Mouse (Mus musculus) lung, embryonic 15.5 days (tissue): ENCODE data around the gene Isyna1. TPM values are rescaled to one million over a fixed set of nuclear protein-coding genes. Genes with fewer than 3 reads are reported as not detected.

Experiments used
- ATAC-seq: fragments of 200-750 bp; cut with Nextera tagmentation; 2 replicates; pipeline ENCODE4 v1.8.0; 2017; ENCODE audit warnings: moderate number of reproducible peaks, borderline replicate concordance; ENCODE audit not compliant: low FRiP score, low TSS enrichment; ENCODE audit errors: extremely low read depth
- H3K27ac ChIP-seq: fragments of 300-500 bp; sonication (generic); 2 replicates; pipeline ENCODE4 v1.5.1; 2015; ENCODE audit warnings: moderate library complexity, mild to moderate bottlenecking, inconsistent platforms
- H3K27me3 ChIP-seq: fragments of 300-500 bp; sonication (generic); 2 replicates; pipeline ENCODE4 v1.6.1; 2015; ENCODE audit warnings: inconsistent platforms
- H3K36me3 ChIP-seq: fragments of 300-500 bp; sonication (generic); 2 replicates; pipeline ENCODE4 v1.6.1; 2015; ENCODE audit warnings: inconsistent platforms
- H3K4me1 ChIP-seq: fragments of 300-500 bp; sonication (generic); 2 replicates; pipeline ENCODE4 v1.6.1; 2015; ENCODE audit warnings: inconsistent platforms
- H3K4me2 ChIP-seq: fragments of 300-500 bp; sonication (generic); 2 replicates; pipeline ENCODE4 v1.6.1; 2015; ENCODE audit warnings: inconsistent platforms, mild to moderate bottlenecking, moderate library complexity
- H3K4me3 ChIP-seq: fragments of 300-500 bp; sonication (generic); 2 replicates; pipeline ENCODE4 v1.5.1; 2015; ENCODE audit warnings: mild to moderate bottlenecking, inconsistent platforms
- H3K9ac ChIP-seq: fragments of 300-500 bp; sonication (generic); 2 replicates; pipeline ENCODE4 v1.6.1; 2015; ENCODE audit warnings: inconsistent platforms
- H3K9me3 ChIP-seq: fragments of 300-500 bp; sonication (generic); 2 replicates; pipeline ENCODE4 v1.6.1; 2016; ENCODE audit warnings: inconsistent platforms
- WGBS: fragments of 180-500 bp; shearing (Covaris S2); methylation state at CpG from one replicate; pipeline ENCODE4 v1.1.7; 2015; 5-methylcytosine and 5-hydroxymethylcytosine counted together
- polyA plus RNA-seq: library from polyadenylated mRNA; unstranded; fragments of >200 nt; fragmentation: Nextera tagmentation; extraction: Ambion mirVana; gene quantifications from 2 replicates; pipeline ENCODE4 v1.2.1, GENCODE M21; 2015

Isyna1 gene
- polyA plus RNA-seq, 1 experiment from 2014 or later: 134 TPM

- H3K4me3 ChIP-seq: no peak overlapping the region
- H3K4me2 ChIP-seq: no peak overlapping the region
- H3K9ac ChIP-seq: no peak overlapping the region
- peaks cover 62% of the 10 kb centered on the region for H3K4me1 ChIP-seq
- H3K27me3 ChIP-seq: no peaks in the 10 kb centered on the region
- ATAC-seq: no peak
- no peaks in the 10 kb centered on the region for H3K9me3 ChIP-seq
- peak overlapping the region; percentile 9; the same call in 1 of the 2 replicates for H3K27ac ChIP-seq
- 65% methylated on average over 3 of the region's 3 CpGs for WGBS
- H3K36me3 ChIP-seq: no peaks in the 10 kb centered on the region
These were observed 33.6 kb upstream of the Isyna1 start for GRCm38 (mm10) chr8:70560564-70560963.

- no peak overlapping the region for H3K4me3 ChIP-seq
- H3K9me3 ChIP-seq: no peaks in the 10 kb centered on the region
- H3K36me3 ChIP-seq: no peaks in the 10 kb centered on the region
- WGBS: 27% methylated on average over 4 of the region's 4 CpGs
- no peak overlapping the region for H3K4me2 ChIP-seq
- no peak overlapping the region for H3K9ac ChIP-seq
- no peak; the same call in 1 of the 2 replicates for ATAC-seq
- H3K27ac ChIP-seq: peak overlapping the region; percentile 18; the same call in 1 of the 2 replicates
- H3K27me3 ChIP-seq: no peaks in the 10 kb centered on the region
- peaks cover 63% of the 10 kb centered on the region for H3K4me1 ChIP-seq
These were observed 32.8 kb upstream of the Isyna1 start for GRCm38 (mm10) chr8:70561357-70561756.

GRCm38 (mm10) chr8:70561809-70562535 lies 32.2 kb upstream of the Isyna1 start:
- no peak overlapping the region for H3K4me3 ChIP-seq
- H3K9me3 ChIP-seq: no peaks in the 10 kb centered on the region
- no peaks in the 10 kb centered on the region for H3K36me3 ChIP-seq
- WGBS: 39% methylated on average over 7 of the region's 7 CpGs
- no peaks in the 10 kb centered on the region for H3K27me3 ChIP-seq
- H3K27ac ChIP-seq: 0 out of 2 replicates have a peak overlapping the region, but pooled peaks have one; percentile 18
- ATAC-seq: no peak
- no peak overlapping the region for H3K9ac ChIP-seq
- no peak overlapping the region for H3K4me2 ChIP-seq
- H3K4me1 ChIP-seq: peaks cover 63% of the 10 kb centered on the region

- Histone ChIP-seq H3K9ac (no peak overlapping the region), H3K27me3 (no peaks in the 10 kb centered on the region), H3K27ac (no peak overlapping the region), H3K9me3 (no peaks in the 10 kb centered on the region), H3K4me1 (peaks cover 60% of the 10 kb centered on the region), H3K4me2 (no peak overlapping the region), H3K4me3 (no peak overlapping the region), H3K36me3 (no peaks in the 10 kb centered on the region)
- no peak for ATAC-seq
- WGBS: 58% methylated on average over 3 of the region's 3 CpGs
These were observed 31.4 kb upstream of the Isyna1 start for GRCm38 (mm10) chr8:70562802-70563201.

GRCm38 (mm10) chr8:70563763-70564387 lies 30.3 kb upstream of the Isyna1 start:
- H3K4me1 ChIP-seq: peaks cover 55% of the 10 kb centered on the region
- WGBS: 86% methylated on average over 6 of the region's 6 CpGs
- H3K27me3 ChIP-seq: no peaks in the 10 kb centered on the region
- H3K36me3 ChIP-seq: no peaks in the 10 kb centered on the region
- no peak overlapping the region for H3K4me2 ChIP-seq
- H3K4me3 ChIP-seq: no peak overlapping the region
- no peak overlapping the region for H3K27ac ChIP-seq
- H3K9ac ChIP-seq: no peak overlapping the region
- no peaks in the 10 kb centered on the region for H3K9me3 ChIP-seq
- ATAC-seq: no peak

GRCm38 (mm10) chr8:70564696-70565235 lies 29.4 kb upstream of the Isyna1 start:
- 66% methylated on average over 3 of the region's 3 CpGs for WGBS
- H3K27me3 ChIP-seq: no peaks in the 10 kb centered on the region
- H3K27ac ChIP-seq: no peak overlapping the region
- no peak for ATAC-seq
- H3K36me3 ChIP-seq: no peaks in the 10 kb centered on the region
- H3K4me3 ChIP-seq: no peak overlapping the region
- no peak overlapping the region for H3K9ac ChIP-seq
- H3K4me2 ChIP-seq: no peak overlapping the region
- H3K9me3 ChIP-seq: no peaks in the 10 kb centered on the region
- peaks cover 48% of the 10 kb centered on the region for H3K4me1 ChIP-seq

- H3K9me3 ChIP-seq: no peaks in the 10 kb centered on the region
- no peak overlapping the region for H3K4me3 ChIP-seq
- ATAC-seq: no peak
- no peak overlapping the region for H3K27ac ChIP-seq
- H3K9ac ChIP-seq: no peak overlapping the region
- 41% methylated on average over 3 of the region's 3 CpGs for WGBS
- peaks cover 40% of the 10 kb centered on the region for H3K4me1 ChIP-seq
- no peak overlapping the region for H3K4me2 ChIP-seq
- no peaks in the 10 kb centered on the region for H3K36me3 ChIP-seq
- H3K27me3 ChIP-seq: no peaks in the 10 kb centered on the region
These were observed 28.6 kb upstream of the Isyna1 start for GRCm38 (mm10) chr8:70565561-70565960.

- Histone ChIP-seq H3K4me2 (no peak overlapping the region), H3K4me3 (no peak overlapping the region), H3K9ac (no peak overlapping the region), H3K27me3 (no peaks in the 10 kb centered on the region), H3K27ac (no peak overlapping the region), H3K4me1 (peaks cover 3% of the 10 kb centered on the region; the same call in 1 of the 2 replicates), H3K9me3 (no peaks in the 10 kb centered on the region), H3K36me3 (no peaks in the 10 kb centered on the region)
- peak; percentile 20; the same call in 1 of the 2 replicates for ATAC-seq
These were observed 23.8 kb upstream of the Isyna1 start for GRCm38 (mm10) chr8:70570360-70570759.

GRCm38 (mm10) chr8:70570990-70571389 lies 23.2 kb upstream of the Isyna1 start:
- Histone ChIP-seq H3K9ac (no peak overlapping the region), H3K4me2 (no peak overlapping the region), H3K4me3 (no peak overlapping the region), H3K36me3 (no peaks in the 10 kb centered on the region), H3K27me3 (no peaks in the 10 kb centered on the region), H3K9me3 (no peaks in the 10 kb centered on the region), H3K4me1 (no peaks in the 10 kb centered on the region), H3K27ac (no peak overlapping the region)
- ATAC-seq: no peak
- 66% methylated on average over 6 of the region's 6 CpGs for WGBS

- Histone ChIP-seq H3K36me3 (peaks cover 12% of the 10 kb centered on the region), H3K9ac (no peak overlapping the region), H3K27me3 (no peaks in the 10 kb centered on the region), H3K27ac (no peak overlapping the region), H3K9me3 (no peaks in the 10 kb centered on the region), H3K4me2 (no peak overlapping the region), H3K4me3 (no peak overlapping the region), H3K4me1 (no peaks in the 10 kb centered on the region)
- no peak for ATAC-seq
These were observed 19.9 kb upstream of the Isyna1 start for GRCm38 (mm10) chr8:70574302-70574701.

GRCm38 (mm10) chr8:70574915-70575314 lies 19.3 kb upstream of the Isyna1 start:
- H3K27me3 ChIP-seq: no peaks in the 10 kb centered on the region
- WGBS: 52% methylated on average over 4 of the region's 4 CpGs
- H3K36me3 ChIP-seq: peaks cover 14% of the 10 kb centered on the region
- no peak overlapping the region for H3K4me2 ChIP-seq
- no peak overlapping the region for H3K4me3 ChIP-seq
- ATAC-seq: no peak
- H3K27ac ChIP-seq: no peak overlapping the region
- H3K9me3 ChIP-seq: no peaks in the 10 kb centered on the region
- H3K9ac ChIP-seq: no peak overlapping the region
- no peaks in the 10 kb centered on the region for H3K4me1 ChIP-seq

GRCm38 (mm10) chr8:70577207-70577606 lies 17.0 kb upstream of the Isyna1 start:
- Histone ChIP-seq H3K4me1 (no peaks in the 10 kb centered on the region), H3K4me3 (no peak overlapping the region), H3K27ac (no peak overlapping the region), H3K4me2 (no peak overlapping the region), H3K36me3 (peaks cover 36% of the 10 kb centered on the region), H3K9ac (no peak overlapping the region), H3K27me3 (no peaks in the 10 kb centered on the region), H3K9me3 (no peaks in the 10 kb centered on the region)
- 94% methylated on average over 3 of the region's 3 CpGs for WGBS
- no peak for ATAC-seq
